Mouse (Mus musculus) inflammation-experienced regulatory T-cells, adult 6 months (primary cell): ENCODE measurements around the gene Cd68. TPM values are rescaled to one million over a fixed set of nuclear protein-coding genes. Genes with fewer than 3 reads are reported as not detected.

ENCODE experiments used
- ATAC-seq: one replicate; pipeline ENCODE4 v1.8.0; 2017
- polyA plus RNA-seq, 3 experiments: library from polyadenylated mRNA; unstranded; fragments of 100-300 nt; shearing (Covaris generic); gene quantifications; one replicate each; pipeline ENCODE4 v1.2.1; 2017

Cd68 gene
- polyA plus RNA-seq, 3 experiments from 2014 or later: 3.8 to 21.2 (median 4.5) TPM

DNA sequence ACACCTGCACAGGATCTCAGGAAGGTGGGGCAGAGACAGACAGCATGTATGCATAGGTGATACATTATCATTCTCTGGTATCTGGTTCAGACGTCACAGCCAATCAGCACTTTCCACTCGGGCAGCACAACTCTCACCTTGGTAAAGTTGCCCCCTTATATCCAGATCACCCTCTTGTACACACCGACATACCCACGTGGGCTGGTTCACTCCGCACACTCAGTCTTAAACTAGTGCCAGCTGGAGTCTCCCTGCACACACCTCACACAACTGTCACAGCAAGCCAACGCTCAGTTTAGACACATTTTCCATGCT lies 29.1 kb upstream of the Cd68 start:
- ATAC-seq: no peak

DNA sequence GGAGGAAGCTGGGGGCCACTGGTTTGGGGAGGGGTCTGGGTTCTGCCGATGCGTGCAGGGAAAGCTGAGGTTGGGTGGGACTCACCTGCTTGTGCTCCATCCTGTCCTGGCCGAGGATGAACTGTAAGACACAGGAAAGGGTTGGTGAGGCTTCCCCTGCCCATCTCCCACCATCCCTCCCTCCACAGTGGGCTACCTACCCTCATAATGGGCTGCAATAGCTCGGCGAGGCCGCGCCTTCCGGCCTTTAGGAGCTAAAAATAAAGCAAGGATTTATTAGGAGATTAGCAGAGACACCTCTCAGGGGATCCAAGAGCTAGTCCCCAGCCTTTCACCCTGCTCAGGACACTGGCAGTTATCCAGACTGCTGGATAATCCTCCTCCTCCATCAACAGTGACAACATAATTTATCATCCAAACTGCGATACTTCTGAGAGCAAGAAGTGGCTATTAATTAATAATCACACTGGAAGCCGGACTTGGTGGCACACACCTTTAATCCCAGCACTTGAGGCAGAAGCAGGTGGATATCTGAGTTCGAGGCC lies 27.5 kb upstream of the Cd68 start:
- ATAC-seq: no peak

DNA sequence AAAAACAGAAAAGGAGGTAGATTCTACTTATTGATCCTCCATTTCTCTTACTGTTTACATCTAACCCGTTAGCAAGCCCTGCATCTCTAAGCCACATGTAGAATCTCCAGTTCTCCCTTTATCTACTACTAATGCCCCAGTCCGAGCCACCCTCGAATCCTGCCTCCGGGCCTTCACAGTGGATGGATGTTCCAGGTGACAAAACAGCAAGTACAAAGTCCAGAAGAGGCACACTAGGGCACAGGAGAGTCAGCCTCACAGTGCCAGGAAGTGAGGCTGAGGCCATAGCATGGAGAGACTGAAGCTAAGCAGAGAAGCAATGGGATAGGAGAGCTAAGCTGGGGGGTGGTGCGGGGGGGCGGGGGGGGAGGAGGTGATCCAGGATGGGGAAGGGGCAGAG lies 26.9 kb upstream of the Cd68 start:
- ATAC-seq: no peak

DNA sequence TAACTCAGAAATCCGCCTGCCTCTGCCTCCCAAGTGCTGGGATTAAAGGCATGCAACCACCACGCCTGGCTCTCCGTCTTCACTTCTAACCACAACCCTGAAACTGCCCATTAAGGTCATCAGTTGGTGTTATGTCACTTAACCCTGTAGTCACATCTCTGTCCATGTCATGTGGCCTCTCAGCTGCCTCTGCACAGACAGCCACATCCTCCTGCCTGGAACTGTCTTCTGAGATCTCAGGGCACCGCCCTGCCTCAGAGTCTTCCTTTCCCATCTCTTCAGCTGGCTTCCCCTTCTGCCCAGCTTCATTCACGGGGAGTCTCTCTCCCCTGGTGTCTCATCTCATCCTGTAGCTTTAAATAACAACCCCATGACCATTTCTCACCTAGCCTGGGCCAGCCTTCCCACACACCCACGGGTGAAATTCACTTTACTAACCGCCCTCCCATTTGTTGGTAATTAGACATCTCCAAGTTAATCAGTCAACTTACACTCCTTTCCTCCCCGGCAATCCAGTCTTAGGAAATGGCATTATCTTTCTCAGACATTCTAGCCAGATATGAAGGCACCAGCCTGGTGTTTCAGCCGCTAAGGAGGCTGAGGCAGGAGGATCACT lies 26.4 kb upstream of the Cd68 start:
- ATAC-seq: no peak

DNA sequence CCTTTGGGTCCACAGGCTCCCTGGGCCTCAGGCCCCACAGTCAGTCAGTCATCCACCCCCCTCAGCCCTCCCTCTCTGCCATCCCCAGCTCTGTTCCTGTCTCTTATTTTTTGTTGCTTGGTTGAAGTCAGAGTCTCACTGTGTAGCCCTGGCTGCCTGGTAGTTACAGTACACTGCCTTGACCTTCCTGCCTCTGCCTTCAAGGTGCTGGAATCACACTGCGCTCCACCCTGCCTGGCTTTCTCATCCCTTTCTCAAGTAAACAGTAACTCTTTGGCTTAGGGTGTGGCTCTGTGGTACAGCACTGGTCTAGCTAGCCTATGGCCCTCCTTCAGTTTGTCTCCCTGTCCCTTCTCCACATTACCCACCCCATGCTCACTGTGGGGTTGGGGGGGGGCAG lies 23.9 kb upstream of the Cd68 start:
- no peak for ATAC-seq

DNA sequence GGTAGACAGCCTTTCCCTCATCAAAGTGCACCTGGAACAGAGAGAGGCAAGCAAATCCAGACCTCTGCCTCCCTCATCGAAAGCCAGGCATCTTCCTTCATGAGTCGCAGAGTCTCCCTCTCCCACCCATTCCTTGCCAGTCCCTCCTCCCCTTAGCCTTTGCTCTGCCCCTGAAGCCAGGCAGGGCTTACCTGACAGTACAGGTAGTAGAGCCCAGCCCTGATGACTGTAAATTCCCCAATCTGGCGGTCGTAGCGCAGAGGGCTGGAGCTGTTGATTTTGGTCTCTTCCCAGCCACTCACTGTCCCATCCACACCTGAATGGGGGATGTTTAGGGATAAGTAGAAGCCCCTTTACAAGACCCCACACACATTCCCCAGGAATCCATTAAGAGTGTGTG lies 21.1 kb upstream of the Cd68 start:
- no peak for ATAC-seq

DNA sequence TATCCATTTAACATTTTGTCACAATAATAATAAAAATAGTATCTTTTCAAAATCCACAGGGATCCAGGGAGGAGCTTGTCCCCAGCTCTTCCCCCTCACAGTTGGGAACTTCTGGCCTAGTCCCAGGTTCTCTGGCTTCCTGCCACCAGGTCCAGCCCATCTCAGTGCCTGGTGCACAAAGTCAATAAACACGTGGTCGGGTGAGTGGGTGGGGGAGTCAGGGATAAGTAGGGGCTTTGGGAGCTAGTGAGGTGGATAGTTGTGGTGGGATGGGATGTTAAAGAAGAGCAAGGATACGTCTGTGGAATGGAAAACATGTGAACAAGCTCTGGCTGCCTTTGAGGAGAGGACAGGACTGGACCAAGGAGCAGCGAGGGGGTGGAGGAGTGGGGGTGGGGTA lies 20.4 kb upstream of the Cd68 start:
- no peak for ATAC-seq

DNA sequence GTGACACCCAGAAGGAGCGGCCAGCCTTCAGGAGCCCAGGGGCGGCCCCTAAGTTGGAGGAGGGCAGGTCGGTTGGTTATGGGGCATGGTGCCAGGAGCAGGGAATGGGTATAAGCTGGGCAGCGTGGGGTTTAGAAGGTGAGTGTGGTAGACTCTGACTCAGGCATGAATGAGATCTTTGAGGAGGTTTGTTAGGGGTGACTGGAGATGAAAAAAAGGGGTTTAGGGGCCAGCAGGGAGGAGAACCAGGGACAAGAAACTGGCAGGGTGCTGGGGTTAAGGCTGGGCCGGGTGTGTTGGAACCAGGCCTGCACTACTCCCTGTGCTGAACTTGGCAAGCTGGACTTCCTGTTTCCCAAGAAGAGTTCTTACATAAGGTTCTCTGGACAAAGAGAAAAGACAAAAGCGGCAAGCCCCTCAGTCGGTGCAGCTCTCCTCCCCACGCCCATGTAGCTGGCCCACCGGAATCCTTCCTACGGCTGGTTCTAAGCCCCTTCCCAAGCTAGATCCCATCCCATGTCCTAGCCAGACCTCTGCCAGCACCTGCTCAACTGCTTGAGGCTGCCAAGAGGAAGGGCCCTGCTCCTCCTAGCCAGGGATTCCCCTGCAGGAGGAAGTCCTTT lies 19.7 kb upstream of the Cd68 start, which contains the start of gene Tnfsf13:
Gene Tnfsf13 (minus strand): TSS at position 259 of the 623 bp plus-strand sequence.
- no peak for ATAC-seq

DNA sequence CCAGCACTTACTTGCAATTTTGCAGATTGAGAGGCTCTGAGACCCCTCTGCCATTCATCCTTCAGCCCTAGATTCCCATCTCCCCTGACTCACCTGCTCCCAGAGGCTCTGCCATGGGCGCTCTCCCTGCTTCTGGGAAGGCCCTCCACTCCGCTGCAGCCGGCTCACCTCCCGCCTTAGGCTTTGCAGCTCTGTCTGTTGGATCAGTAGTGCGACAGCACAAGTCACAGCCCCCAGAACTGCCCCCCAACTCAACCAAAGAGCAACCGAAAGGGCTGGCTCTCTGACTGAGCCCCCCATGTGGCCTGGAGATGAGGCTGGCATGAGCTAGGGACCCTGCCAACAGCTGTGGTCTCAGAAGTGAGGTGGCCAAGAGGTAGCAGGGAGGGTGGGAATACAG lies 19.0 kb upstream of the Cd68 start:
- no peak for ATAC-seq

DNA sequence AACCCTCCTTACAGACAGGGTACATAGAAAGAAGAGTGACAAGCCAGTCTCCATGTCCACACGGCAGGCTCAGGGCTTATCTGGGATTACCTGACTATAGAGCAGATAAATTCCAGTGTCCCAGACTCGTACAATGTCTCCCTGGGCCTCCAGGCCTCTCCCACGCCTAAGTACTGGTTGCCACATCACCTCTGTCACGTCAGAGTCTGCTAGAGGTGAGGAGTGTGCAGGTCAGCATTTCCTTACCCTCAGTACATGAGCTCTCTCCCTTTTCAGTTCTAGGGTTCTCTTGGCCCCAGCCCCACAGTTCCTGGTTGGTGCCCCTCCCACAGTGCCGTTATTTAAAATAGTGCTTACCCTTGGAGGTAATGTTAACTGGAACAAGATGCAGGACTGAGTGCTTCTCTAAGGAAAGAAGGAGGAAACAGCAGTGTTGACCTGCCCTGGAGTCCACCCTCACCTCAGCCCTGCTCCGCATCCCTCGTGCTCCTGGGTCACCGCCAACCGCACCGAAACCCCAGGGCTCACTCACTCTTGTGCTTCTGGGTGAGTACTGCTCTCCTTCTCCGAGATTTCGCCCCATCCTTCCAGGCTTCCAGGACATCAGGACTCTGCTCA lies 18.3 kb upstream of the Cd68 start:
- ATAC-seq: no peak

DNA sequence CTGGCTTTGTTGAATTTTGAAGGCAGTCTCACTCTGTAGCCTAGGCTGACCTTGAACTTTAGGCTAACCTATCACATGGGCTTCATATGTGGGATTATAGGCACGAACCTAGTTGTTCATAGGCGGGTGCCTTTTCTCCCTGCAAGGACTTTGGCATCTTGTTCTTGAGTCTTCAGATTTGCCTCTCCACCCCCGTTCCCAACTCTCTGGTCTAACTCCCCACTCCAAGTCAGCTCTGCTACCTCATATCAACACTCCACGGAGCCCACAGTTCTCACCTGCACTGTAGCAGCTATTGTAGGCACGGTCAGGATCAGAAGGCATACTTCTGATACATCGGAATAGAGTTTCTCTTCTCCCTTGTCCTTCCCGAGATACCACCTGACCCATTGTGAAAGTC lies 17.6 kb upstream of the Cd68 start:
- ATAC-seq: no peak

DNA sequence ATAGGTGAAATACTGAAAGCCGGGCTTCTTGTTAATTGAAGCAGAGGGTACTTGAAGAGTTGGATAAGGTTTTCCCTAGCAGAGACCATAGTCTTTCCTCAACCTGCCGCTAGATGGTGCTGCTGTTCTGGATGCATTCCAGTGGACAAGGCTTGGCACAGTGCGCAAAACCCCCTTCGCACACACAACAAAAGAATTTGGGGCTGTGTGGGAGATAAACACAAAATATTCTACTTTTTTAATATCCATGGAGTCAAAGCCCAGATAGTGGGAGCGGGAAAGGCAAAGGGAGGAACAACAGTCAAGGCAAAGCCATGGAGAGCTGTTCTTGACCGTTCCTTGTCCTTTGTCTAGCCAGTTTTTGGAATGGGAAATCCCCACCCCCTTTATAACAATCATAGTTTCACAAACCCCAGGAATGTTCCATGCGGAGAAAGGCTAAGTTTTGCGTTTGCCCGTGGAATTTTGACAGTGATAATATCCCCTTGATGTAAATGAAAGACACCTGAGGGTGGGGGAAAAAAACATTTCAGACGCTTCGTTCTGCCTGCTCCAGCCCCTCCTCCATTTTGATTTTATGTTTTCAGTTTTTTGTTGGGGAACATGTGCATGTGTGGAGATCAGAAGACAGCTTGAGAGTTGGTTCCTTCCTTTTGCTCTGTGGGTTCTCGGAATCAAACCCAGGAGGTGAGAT lies 17.0 kb upstream of the Cd68 start:
- no peak for ATAC-seq

DNA sequence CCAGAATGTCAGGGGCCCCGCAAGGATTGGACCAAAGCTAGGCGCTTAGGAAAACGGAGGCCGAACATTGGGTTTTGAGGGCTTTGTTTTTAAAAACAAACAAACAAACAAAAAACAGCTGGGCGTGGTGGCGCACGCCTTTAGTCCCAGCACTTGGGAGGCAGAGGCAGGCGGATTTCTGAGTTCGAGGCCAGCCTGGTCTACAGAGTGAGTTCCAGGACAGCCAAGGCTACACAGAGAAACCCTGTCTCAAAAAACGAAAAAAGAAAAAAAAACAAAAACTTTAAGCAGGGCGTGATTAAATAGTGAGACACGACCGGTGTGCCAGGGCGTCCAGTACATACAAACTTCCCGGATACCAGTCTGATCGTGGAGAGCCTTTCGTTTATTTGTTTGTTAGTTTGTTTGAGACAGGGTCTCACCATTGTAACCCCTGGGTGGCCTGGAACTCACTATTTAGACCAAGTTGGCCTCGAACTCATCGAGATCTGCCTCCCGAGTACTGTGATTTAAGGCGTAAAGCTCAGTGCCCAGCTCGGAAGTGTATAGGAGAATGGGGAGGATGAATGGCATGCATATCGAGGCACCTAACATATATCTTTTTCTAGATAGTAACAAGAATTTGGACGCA lies 16.4 kb upstream of the Cd68 start:
- peak; percentile 2 for ATAC-seq

DNA sequence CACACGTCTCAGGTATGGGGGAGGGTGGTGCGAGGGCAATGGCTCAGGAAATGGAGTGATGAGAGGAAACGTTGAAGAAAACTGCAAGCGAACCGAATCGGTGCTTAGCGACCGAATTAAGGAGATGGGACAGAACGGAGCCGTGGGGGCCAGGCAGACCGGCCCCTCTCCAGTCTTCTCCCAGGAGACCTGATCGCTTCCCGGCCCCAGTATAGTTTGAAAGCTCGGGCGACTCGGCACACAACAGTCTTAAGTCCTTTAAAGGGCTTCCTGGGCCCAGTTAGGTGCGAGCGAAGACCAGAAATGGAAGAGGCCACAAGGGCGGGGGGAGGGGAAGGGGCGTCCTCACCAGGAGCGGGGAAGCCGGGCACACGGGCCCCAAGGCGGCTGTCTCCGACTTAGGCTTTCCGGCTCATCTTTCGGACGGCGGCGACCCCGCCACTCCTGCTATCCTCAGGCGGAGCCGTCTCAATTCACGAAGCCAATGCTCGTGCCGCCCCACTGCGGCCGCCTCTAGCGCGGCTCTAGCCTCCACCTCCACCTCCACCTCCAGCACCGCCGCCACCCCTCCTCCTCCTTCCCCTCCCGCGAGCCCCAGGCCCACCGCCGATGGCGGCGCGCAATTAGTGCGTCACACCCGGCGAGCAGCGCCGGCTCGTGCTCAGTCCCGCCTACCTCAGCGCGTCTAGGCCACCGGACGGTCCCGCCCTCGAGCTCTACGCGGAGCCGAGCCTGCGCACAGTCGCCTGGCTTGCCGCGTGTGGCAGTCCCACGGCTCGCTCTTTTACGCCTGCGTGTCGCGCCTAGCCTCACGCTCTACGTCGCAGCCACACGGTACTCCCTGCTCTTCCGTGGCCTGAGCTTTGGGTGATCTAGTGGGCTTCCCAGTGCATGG lies 15.6 kb upstream of the Cd68 start, which contains the start of gene Senp3:
Gene Senp3 (minus strand): TSS at position 771 of the 895 bp plus-strand sequence.
- peak; percentile 95 for ATAC-seq

DNA sequence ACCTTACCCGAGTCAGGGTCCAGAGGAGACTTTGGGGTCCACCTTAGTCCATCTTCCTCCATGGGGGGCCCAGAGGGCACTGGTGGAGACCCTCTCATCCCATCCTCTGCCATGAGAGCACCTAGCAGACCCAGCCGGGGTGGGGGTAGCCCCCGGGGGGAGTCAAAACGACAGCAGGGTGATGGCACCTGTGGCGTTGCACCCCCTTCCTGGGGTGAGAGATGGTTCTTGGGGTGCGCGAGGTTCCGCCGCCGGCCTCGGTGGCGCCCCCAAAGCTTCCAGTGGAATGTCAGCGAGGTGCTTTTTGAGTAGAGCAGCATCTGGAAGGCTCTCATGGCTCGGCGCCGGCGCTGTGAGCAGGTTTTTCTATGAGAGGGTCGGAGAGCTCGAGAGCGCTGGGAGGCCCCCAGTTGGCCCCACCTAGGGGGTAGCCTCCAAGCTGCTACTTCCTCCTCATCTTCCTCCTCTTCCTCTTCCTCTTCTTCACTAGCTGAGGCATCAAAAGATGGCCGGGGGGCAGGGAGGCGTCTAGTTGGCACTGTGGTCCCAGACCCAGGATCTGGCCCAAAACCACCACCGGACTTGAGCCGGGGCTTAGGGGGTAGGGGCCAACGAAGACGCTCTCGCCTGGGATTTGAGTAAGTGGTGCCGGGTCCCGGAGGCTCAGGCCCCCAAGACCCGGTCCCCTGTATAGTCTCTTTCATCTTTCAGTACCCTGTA lies 14.3 kb upstream of the Cd68 start:
- no peak for ATAC-seq

DNA sequence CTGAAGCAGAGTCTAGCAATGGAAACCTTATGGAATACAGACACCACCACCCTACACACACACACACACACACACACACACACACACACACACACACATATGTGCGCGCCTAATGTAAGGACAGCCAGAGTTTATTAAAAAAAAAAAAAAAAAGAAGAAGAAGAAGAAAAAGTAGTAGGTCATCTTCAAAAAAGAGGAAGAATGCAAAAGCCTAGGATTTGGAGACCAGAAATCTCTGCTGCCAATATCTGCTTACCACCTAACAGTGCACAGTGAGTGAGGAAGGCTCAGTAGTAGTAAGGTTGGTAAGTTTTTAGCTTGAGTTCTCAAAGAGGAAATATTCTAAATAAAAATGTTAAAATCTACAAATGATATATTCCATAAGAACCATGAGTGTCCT lies 13.2 kb upstream of the Cd68 start:
- no peak for ATAC-seq

DNA sequence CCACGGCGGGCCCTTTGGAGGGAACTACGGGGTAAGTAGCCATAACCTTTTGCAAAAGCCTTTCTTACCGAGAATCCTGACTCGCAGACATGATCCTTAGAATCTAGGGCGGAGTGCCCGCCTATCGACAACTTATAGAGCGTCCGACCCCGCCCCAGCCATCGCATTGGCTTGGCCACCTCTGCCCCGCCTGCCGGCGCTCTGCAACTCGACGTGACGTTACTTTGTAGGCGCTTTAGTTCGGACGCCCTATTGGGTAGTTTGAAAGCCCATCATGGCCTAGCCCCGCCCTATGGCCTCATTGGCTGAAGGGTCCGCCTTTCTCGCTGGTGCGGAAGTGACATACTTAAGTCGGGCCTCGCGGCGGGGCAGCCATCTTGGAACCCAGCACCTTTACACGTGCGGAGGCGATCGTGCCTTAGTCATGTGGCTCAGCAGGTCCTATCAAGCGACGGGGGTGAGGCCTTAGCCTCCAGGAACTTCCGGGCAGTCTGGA lies 6.3 kb upstream of the Cd68 start, which contains the start of gene Eif4a1:
Gene Eif4a1 (minus strand): TSS at position 213 of the 496 bp plus-strand sequence.
- ATAC-seq: peak; percentile 90

DNA sequence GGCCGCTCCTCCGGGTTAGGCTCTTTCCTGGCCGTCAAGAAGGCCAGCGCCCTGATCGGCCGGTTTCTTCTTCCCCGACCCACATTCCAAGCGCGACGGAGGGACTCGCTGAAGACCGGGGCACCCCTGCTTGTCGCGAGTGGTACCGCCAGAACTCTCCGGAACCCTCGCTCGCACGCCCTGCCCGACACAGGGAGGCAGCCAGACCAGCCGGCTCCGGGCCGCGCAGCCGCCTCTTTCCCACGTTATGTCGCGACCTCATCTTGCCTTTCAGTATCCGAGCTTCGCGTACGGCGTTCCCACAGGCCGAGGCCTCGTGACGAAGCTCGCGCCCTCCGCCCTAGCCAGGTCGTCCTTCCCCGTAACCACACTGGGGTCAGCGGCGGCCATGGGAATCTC lies 5.8 kb upstream of the Cd68 start:
- ATAC-seq: no peak

DNA sequence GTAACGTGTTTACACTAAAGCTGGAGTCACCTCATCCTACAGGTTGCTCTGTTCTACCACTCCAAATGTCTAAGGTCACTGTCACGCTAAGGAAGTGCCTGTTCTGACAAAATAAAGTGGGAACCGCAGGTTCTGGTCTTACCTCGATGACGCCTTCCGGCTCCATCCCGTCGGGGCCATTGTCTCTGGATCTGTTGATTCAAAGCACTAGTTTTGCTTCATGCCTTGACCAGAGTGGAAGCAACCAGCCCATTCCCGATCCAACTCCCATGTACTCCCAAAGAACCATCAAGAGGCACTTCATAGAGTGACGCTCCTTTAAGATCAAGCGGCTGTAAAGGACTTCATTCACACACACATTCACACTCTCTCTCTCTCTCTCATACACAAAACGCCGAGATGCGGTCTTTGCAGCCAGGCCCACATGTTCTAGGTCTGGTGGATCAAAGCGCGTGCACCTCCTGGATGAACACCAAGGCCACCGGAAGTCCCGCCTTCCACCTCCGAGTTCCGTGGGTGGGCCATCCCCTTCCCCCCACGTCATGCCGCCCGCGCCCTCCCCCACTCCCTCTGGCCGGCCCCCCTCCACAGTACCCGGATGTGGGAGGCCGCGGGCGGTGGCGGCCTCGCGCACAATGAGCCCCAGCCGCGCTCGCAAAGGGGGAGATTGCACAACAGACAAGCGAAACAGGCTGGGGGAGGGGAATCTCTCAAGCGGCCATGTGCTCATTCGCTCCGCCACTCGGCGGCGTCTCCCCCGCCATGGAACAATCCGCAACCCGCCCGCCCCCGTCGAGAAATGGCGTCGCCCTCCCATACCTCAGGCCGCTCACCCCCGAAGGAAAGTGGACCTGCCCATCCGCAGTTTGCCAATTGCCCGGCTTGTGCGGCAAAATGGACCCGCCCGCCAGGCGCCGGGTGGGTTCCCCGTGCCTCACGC lies 5.1 kb upstream of the Cd68 start:
- peak; percentile 51 for ATAC-seq

DNA sequence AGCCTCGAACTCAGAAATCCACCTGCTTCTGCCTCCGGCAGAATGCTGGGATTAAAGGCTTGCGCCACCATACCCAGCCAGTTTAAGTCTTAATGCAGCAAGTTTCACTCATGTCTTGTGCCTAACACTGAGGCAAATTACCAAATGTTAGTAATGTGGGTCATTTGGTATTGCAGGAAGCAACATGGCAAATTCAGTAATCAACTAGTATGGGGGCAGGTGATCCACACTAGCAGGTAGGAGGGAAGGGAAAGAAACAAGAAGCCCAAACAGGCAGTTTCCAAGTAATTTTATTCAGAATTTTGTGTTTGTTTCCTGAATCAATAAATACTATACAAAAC lies 682 bp upstream of the Cd68 start:
- no peak for ATAC-seq
